Mouse (Mus musculus) cortical plate, adult 2 months (tissue): ENCODE results near the gene Zfp319.

Experiments
- CTCF ChIP-seq: fragments of 200-500 bp; IDR thresholded peaks from 2 replicates; pipeline ENCODE4 v1.5.1; 2011; ENCODE audit warnings: mild to moderate bottlenecking, control low read depth, low read length; ENCODE audit not compliant: insufficient read depth; ENCODE audit errors: extremely low read depth
- POLR2A ChIP-seq: fragments of 200-500 bp; IDR thresholded peaks from 2 replicates; pipeline ENCODE4 v1.6.1; 2011; ENCODE audit warnings: mild to moderate bottlenecking, low read length, control low read depth; ENCODE audit not compliant: insufficient read depth; ENCODE audit errors: extremely low read depth

DNA sequence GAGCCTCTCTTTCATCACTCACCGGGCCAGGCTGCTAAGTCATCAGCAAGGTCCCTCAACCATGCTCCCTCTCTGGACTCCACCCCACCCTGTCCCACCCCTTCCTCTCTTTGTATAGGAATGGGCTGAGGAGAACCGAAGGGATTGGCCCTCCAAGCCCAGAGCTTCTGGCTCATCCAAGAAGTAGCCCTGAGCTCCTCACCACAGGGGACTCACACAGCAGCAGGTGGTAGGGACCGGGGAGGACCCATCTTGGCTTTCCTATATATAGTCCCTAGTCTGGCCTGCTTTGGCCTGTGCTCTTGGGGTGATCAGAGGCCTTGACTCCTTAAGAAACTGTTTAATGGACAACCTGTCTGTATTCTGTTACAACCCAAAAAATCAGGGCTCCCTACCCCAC is 42.7 kb upstream of the Zfp319 start:
- TF ChIP-seq CTCF (no peak), POLR2A (no peak)
